Mouse (Mus musculus): Measurements from ENCODE around the gene Slc26a11. TPM values are rescaled to one million over a fixed set of nuclear protein-coding genes. Genes with fewer than 3 reads are reported as not detected.
"Not testable (repeated sequence)": the region's sequence is repeated elsewhere in the genome, so short reads cannot be mapped to it uniquely, and the experiment has no call there.

Slc26a11 gene
- total RNA-seq, 4 experiments from 2014 or later, result 2.3 to 4.6 (median 3.1) TPM

DNA sequence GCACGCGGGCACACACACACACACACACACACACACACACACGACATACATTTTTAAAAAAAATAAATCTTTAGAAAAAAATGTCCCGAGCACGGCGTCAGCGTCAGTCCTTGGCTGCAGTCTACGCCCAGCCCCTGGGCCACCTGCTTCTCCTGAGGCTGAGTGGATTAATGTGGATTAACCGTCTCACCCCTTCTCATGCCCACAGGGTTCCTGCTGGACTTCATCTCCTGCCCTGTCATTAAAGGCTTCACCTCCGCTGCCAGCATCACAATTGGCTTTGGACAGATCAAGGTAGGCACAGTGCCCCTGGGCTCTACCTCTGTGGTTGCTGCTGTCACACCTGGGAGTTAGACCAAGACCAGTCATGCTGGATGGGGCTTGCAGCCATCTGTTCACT is 3.7 kb downstream of the Slc26a11 start:
- DNase-seq (ENCODE audit: low spot score), result no peak

GRCm38 (mm10) chr11:119362769-119363533 is 7.6 kb downstream of the Slc26a11 start:
- DNase-seq (ENCODE audit: low spot score), result no peak

GRCm38 (mm10) chr11:119363534-119364145 is 8.3 kb downstream of the Slc26a11 start:
- peak; percentile 65 for DNase-seq (ENCODE audit: low spot score)

DNA sequence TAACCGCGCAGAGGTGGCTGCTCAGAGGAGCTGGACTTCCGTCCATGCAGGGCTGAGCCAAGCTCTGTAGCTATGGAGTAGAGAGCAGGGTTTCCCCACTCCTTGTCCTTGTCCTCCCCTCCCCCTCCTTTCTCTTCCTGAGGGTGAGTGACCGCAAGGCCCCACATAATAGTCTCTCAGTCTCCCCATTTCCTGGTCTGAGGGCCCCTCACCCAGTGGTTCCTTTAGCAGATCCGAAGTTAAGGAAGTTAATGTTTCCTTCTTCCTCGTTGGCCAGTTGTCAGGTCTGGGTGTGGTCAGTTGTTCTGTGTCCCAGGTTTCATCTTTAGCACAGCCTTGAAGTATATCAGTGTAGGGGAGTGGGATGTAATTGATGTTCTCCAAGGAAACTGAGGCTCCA is 20.1 kb downstream of the Slc26a11 start:
- no peak for DNase-seq (ENCODE audit: low spot score)

GRCm38 (mm10) chr11:119377326-119377725 is 22.0 kb downstream of the Slc26a11 start:
- no peak for DNase-seq (ENCODE audit: low spot score)

GRCm38 (mm10) chr11:119378551-119378950 is 23.2 kb downstream of the Slc26a11 start:
- DNase-seq (ENCODE audit: low spot score), result no peak

DNA sequence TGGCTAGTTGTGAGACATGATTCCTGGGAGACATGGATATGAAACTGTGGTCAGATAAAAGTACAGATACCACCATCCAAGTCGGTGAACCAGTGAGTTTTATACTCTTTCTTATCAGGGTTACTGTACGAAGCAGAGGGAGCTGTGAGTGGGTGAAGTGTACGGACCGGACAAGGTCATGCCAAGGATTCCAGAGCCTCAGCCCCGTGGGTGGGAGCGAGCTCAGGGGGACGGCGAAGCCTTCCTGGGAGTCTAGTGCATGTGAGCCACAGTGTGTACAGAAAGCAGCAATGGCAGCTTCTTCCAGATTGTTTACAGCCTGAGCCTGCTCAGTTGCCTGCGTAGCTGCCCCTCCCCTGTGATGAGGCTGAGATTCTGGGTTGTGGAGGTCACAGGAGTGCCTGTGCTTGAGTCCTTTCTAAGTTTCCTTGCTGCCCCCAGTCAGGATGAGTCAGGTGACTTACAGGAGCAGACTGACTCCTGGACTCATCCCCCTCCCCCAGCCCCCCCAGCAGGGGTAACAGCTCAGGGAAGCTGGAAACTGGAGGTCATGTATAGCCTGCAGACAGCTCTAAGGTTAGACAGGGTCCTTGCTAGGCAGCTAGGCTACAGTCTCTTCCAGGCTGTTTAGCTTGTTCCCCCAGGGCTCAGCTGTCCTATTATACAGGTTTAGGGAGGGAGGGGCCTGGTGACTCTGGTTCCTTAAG is 26.4 kb downstream of the Slc26a11 start:
- DNase-seq (ENCODE audit: low spot score), result no peak

DNA sequence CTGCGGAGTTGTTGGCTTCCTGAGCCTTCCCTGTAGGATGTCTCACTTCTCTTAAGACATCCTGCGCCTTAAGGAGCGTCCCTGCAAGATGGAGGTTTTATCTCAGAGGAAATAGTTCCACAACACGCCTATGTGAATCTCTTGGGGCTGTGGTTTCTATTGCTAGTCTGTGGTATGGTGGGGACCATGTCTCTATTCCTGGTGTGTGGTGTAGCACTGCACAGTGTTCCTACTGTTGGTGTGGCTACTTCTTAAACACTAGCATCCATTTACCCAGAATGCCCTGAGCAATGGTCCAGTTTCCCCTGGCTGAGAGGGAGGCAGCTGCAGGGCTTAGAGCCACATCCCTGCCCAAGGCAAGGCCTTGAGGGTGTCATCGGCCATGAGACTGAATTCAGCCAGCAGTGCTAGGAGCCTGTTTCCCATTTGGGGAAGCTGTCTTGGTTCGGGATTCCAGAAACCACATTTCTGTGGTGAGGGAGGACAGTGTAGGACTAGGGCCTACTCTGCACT is 27.0 kb downstream of the Slc26a11 start:
- DNase-seq (ENCODE audit: low spot score), result no peak

DNA sequence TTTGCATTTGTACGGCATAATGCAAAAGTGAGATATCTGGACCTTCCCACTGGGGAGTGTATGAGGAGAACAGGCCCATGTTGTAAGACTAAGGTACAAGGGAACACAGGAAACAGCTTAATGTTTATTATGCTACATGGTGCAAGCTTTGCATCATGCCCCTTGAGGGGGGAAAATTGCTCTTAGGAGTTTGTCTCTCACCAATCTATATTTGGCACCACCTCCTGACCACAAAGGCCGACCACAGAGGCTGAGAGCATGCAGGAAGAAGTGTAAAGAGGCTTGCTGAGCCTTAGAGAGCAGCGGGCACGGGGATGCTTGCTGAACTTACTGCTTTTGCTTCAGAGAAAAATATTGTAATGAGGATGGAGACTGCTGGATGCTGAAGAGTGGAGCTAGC is 29.5 kb downstream of the Slc26a11 start:
- no peak for DNase-seq (ENCODE audit: low spot score)

- no peak for DNase-seq (ENCODE audit: low spot score)
Measured at GRCm38 (mm10) chr11:119386306-119386705, 30.9 kb downstream of the Slc26a11 start.

GRCm38 (mm10) chr11:119387273-119387672 is 31.9 kb downstream of the Slc26a11 start:
- DNase-seq (ENCODE audit: low spot score), result not testable (repeated sequence)

- peak; percentile 69 for DNase-seq (ENCODE audit: low spot score)
Measured at GRCm38 (mm10) chr11:119389851-119390270, 34.5 kb downstream of the Slc26a11 start.

GRCm38 (mm10) chr11:119390271-119391231 is 35.2 kb downstream of the Slc26a11 start:
- peak; percentile 81 for DNase-seq (ENCODE audit: low spot score)

DNA sequence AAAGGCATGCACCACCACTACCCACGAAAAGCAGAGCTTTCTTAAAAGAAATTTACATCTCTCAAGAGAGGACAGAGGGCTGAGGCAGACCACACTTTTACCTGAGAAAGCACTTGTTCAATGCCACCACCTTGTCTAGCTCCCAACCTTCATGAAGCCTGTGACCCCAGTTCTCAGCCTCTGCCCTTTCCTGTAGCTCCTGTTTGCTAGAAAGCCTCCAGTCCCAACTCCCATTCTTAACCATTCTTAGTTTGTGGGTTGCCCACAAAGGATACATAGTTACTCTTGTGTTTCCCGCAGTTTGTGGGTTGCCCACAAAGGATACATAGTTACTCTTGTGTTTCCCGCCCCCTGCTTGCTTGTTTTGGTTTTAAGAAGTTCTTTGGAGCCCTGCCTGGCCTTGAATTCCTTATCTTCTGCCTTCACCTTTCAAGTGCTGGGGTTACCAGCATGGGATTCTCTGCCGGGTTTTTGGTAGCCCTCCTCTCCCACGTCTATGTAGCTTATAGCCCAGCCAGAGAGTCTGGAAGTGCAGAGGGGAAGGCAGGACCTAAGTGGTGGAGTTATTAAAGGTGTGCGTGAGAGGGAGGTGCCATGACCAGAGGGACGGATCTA is 36.1 kb downstream of the Slc26a11 start:
- no peak for DNase-seq (ENCODE audit: low spot score)

- no peak for DNase-seq (ENCODE audit: low spot score)
Measured at GRCm38 (mm10) chr11:119392001-119392614, 36.8 kb downstream of the Slc26a11 start.

GRCm38 (mm10) chr11:119392800-119393482 is 37.6 kb downstream of the Slc26a11 start, which contains the start of gene Rnf213:
Gene Rnf213, plus strand, starts transcription at chr11:119393100.
- peak; percentile 79 for DNase-seq (ENCODE audit: low spot score)

DNA sequence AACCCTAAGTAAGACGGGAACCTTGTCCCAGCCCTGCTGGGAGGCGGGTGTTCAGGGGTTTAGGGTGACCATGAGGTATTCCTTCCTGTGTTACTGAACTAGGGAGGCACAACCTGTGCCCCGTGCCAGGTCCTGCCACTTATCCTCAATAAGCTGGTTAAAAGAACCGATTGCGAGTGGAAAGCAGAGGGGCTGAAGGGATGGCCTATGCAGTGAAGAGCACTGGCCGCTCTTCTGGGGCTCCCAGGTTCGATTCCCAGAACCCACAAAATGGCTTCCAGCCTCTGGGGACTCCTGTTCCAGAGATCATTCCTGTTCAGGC is 38.1 kb downstream of the Slc26a11 start:
- DNase-seq (ENCODE audit: low spot score), result no peak

GRCm38 (mm10) chr11:119394210-119394609 is 38.9 kb downstream of the Slc26a11 start:
- no peak for DNase-seq (ENCODE audit: low spot score)

DNA sequence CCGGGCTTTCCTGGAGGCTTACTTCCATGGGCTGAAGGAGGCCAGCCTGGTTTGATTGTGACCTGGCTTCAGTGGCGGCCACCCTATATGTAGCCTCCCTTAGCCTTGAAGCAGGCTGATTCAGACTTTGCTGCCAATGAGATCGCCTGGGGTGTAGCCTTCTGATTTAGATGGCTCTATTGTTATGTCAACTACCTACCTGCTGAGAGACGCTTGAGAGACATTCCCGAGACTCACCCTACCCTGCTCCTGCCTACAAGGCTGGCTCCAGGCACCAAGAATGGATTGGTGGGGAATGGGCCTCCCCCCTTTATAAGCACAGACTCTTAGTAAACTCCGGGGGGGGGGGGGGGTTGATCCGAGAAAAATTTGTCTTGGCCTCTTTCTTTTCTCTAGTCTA is 40.0 kb downstream of the Slc26a11 start:
- DNase-seq (ENCODE audit: low spot score), result no peak

DNA sequence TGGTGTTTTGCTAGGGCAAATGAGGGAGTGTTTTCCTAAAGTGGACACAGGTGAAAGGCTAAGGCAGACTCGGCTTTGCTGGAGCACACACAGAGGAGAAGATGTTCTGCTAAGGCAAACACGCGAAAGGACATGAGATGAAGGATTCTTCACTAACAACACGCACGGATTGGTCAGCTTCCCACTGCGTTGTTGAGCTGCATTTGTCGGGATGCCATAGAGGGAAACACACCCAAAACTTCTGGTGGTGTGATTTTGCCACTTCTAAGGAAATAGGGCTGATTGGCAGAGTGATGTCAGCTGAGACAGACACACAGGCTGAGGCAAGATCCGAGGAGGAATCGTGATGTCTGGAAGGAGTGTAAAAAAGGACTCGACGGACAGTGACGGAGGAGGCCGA is 40.6 kb downstream of the Slc26a11 start:
- no peak for DNase-seq (ENCODE audit: low spot score)
